Mouse (Mus musculus) spleen, adult 12 weeks (tissue): ENCODE data around the gene Trp63.
"Not testable (repeated sequence)": the region's sequence is repeated elsewhere in the genome, so short reads cannot be mapped to it uniquely, and the experiment has no call there.

Source experiments
- DNase-seq: peaks from one replicate; pipeline ENCODE4 v3.0.0; 2022; ENCODE audit warnings: low spot score

Trp63 gene

GRCm38 (mm10) chr16:25683531-25684248 lies at the start of gene Trp63:
Gene Trp63, plus strand, starts transcription at chr16:25683763.
- DNase-seq: no peak

- not testable (repeated sequence) for DNase-seq
Observed at GRCm38 (mm10) chr16:25644716-25645115, 38.8 kb upstream of the Trp63 start.

GRCm38 (mm10) chr16:25660510-25661235 lies 22.9 kb upstream of the Trp63 start:
- no peak for DNase-seq

- no peak for DNase-seq
Observed at GRCm38 (mm10) chr16:25663116-25663515, 20.4 kb upstream of the Trp63 start.

- DNase-seq: no peak
Observed at GRCm38 (mm10) chr16:25673861-25674440, 9.6 kb upstream of the Trp63 start.

- DNase-seq: no peak
Observed at GRCm38 (mm10) chr16:25680369-25680768, 3.2 kb upstream of the Trp63 start.

GRCm38 (mm10) chr16:25682533-25682932 lies 1.0 kb upstream of the Trp63 start:
- DNase-seq: no peak

GRCm38 (mm10) chr16:25684572-25684971 lies 1.0 kb downstream of the Trp63 start:
- no peak for DNase-seq

GRCm38 (mm10) chr16:25690612-25691011 lies 7.0 kb downstream of the Trp63 start:
- DNase-seq: no peak

- no peak for DNase-seq
Observed at GRCm38 (mm10) chr16:25701252-25701651, 17.7 kb downstream of the Trp63 start.

GRCm38 (mm10) chr16:25706260-25706659 lies 22.7 kb downstream of the Trp63 start:
- no peak for DNase-seq

GRCm38 (mm10) chr16:25715790-25716189 lies 32.2 kb downstream of the Trp63 start:
- DNase-seq: no peak

- no peak for DNase-seq
Observed at GRCm38 (mm10) chr16:25723131-25723530, 39.6 kb downstream of the Trp63 start.

GRCm38 (mm10) chr16:25727001-25727400 lies 43.4 kb downstream of the Trp63 start:
- DNase-seq: no peak

GRCm38 (mm10) chr16:25727957-25728506 lies 44.5 kb downstream of the Trp63 start:
- DNase-seq: no peak

GRCm38 (mm10) chr16:25736912-25737311 lies 53.3 kb downstream of the Trp63 start:
- DNase-seq: no peak

- DNase-seq: no peak
Observed at GRCm38 (mm10) chr16:25737623-25738050, 54.1 kb downstream of the Trp63 start.

- no peak for DNase-seq
Observed at GRCm38 (mm10) chr16:25746807-25747206, 63.2 kb downstream of the Trp63 start.

GRCm38 (mm10) chr16:25751866-25752265 lies 68.3 kb downstream of the Trp63 start:
- no peak for DNase-seq

GRCm38 (mm10) chr16:25758108-25758507 lies 74.5 kb downstream of the Trp63 start:
- DNase-seq: no peak

- DNase-seq: no peak
Observed at GRCm38 (mm10) chr16:25765549-25765948, 82.0 kb downstream of the Trp63 start.

GRCm38 (mm10) chr16:25774611-25775010 lies 91.0 kb downstream of the Trp63 start:
- no peak for DNase-seq

GRCm38 (mm10) chr16:25777501-25777900 lies 93.9 kb downstream of the Trp63 start:
- no peak for DNase-seq
